Mouse (Mus musculus) left cerebral cortex, adult 18-20 months (tissue): Measurements from ENCODE around the gene Stra8. TPM values are rescaled to one million over a fixed set of nuclear protein-coding genes. Genes with fewer than 3 reads are reported as not detected.

Experiments used
- total RNA-seq, 2 experiments: library from RNA; stranded (reverse); gene quantifications; 2 replicates each; pipeline ENCODE4 v1.2.3; 2021

The Stra8 gene
- total RNA-seq, 2 experiments from 2014 or later, result not detected

Other genes starting within 250 kb of the Stra8 start
- 10 to 100 TPM; 13.5 to 15.7 TPM for gene Agbl3, start 139.7 kb upstream of the Stra8 start, total RNA-seq
- 1 to 10 TPM; 3.5 to 4.6 TPM for gene Tmem140, start 57.0 kb upstream of the Stra8 start, total RNA-seq
- 1 to 10 TPM; 4.1 to 5.6 TPM for gene Cyren, start 42.1 kb upstream of the Stra8 start, total RNA-seq
- gene Wdr91, start 9.3 kb upstream of the Stra8 start, total RNA-seq, result 10 to 100 TPM; 30.2 to 33.2 TPM
- 1 to 10 TPM; 1.1 to 1.7 TPM for gene Slc23a4, start 68.2 kb downstream of the Stra8 start, total RNA-seq
- 10 to 100 TPM; 41.9 to 48.9 TPM for gene Cnot4, start 213.6 kb downstream of the Stra8 start, total RNA-seq